Mouse (Mus musculus) ES-E14 (cell line): ENCODE data around the gene Arnt2. TPM values are rescaled to one million over a fixed set of nuclear protein-coding genes. Genes with fewer than 3 reads are reported as not detected.
A peak's percentile ranks its signal among the peaks of the same experiment; 100 is the strongest.

Source experiments
- DNase-seq: peaks from one replicate; pipeline ENCODE4 v3.0.0-alpha.2; 2013; ENCODE audit warnings: low read depth, low spot score
- H3K27ac ChIP-seq: 2 replicates; pipeline ENCODE4 v1.5.1; 2012; ENCODE audit warnings: low read depth, mild to moderate bottlenecking, low read length, moderate library complexity, mixed read lengths; ENCODE audit not compliant: poor library complexity, insufficient read depth, severe bottlenecking
- H3K36me3 ChIP-seq: 2 replicates; pipeline ENCODE4 v1.6.1; 2012; ENCODE audit warnings: mild to moderate bottlenecking, low read length, moderate library complexity, mixed read lengths; ENCODE audit not compliant: control insufficient read depth, poor library complexity, insufficient read depth, severe bottlenecking
- H3K4me1 ChIP-seq, 2 experiments: fragments of 150-350 bp in 1 of 2; sonication (generic) in 1 of 2; 2 replicates each; pipeline ENCODE4 v1.6.1; 2012; ENCODE audit warnings: low read length in 2 of 2, mild to moderate bottlenecking in 1 of 2, mixed read lengths in 1 of 2; ENCODE audit not compliant: control insufficient read depth in 2 of 2, insufficient read depth in 2 of 2, poor library complexity in 1 of 2
- H3K4me3 ChIP-seq, 2 experiments: fragments of 150-350 bp in 1 of 2; sonication (generic) in 1 of 2; 2 replicates each; pipeline ENCODE4 v1.5.1; 2012; ENCODE audit warnings: low read length in 2 of 2, low read depth in 1 of 2, mild to moderate bottlenecking in 1 of 2, mixed read lengths in 1 of 2; ENCODE audit not compliant: insufficient read depth in 1 of 2, poor library complexity in 1 of 2, severe bottlenecking in 1 of 2
- H3K9ac ChIP-seq: 2 replicates; pipeline ENCODE4 v1.6.1; 2012; ENCODE audit warnings: low read depth, mild to moderate bottlenecking, low read length, mixed read lengths; ENCODE audit not compliant: poor library complexity, insufficient read depth, severe bottlenecking
- H3K9me3 ChIP-seq: fragments of 150-350 bp; sonication (generic); 2 replicates; pipeline ENCODE4 v1.6.1; 2012; ENCODE audit warnings: low read depth, mild to moderate bottlenecking, low read length; ENCODE audit not compliant: control insufficient read depth, insufficient read depth
- CHD2 ChIP-seq: IDR thresholded peaks from 2 replicates; pipeline ENCODE4 v1.6.1; 2014; ENCODE audit warnings: mild to moderate bottlenecking, low read depth, low read length, inconsistent platforms
- HCFC1 ChIP-seq: IDR thresholded peaks from 2 replicates; pipeline ENCODE4 v1.6.1; 2012; ENCODE audit warnings: low read length, inconsistent platforms, borderline replicate concordance; ENCODE audit not compliant: insufficient read depth
- MAFK ChIP-seq: IDR thresholded peaks from 2 replicates; pipeline ENCODE4 v1.6.1; 2014; ENCODE audit warnings: mild to moderate bottlenecking, low read depth, low read length, inconsistent platforms; ENCODE audit not compliant: insufficient read depth
- ZC3H11A ChIP-seq: IDR thresholded peaks from 2 replicates; pipeline ENCODE4 v1.6.1; 2012; ENCODE audit warnings: low read depth, mild to moderate bottlenecking, inconsistent platforms, low read length, borderline replicate concordance
- ZNF384 ChIP-seq: IDR thresholded peaks from 2 replicates; pipeline ENCODE4 v1.6.1; 2012; ENCODE audit warnings: low read depth, low read length, inconsistent platforms
- in situ Hi-C, 2 experiments: fragments of 600-800 bp; cut with MboI; formaldehyde crosslinking; loops; one replicate each; pipeline ENCODE4 v1.15.1; 2025; ENCODE audit warnings: low sequenced_read_pairs in 2 of 2, inconsistent platforms in 1 of 2; ENCODE audit not compliant: unreplicated experiment in 2 of 2
- total RNA-seq: library from RNA; depleted of rRNA; stranded (reverse); fragments of 300-350 nt; gene quantifications from 2 replicates; pipeline ENCODE4 v1.2.3, GENCODE M21; 2012

Gene Arnt2
- total RNA-seq, 1 experiment, result 2.8 TPM

DNA sequence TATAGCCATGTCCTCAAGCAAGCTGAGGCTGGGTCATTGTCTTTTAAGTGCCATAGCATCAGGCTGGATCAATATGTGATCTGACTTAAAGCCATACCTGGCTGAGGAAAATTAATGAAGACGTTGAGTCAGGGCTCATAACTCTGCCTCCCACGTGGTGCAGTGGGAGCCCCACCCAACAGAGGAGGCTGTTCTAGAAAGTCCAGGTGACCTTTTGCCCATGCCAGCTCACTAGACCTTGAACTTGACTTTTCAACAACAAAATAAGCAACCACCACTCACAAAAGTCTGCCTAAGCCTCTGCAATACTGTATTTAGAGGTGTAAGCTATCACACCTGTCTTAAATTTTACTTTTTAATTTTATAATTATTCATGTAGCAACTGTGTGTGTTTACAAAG, 24.9 kb upstream of the Arnt2 start:
- in situ Hi-C loops, result no loop called here
- no peak overlapping the region for H3K4me3 ChIP-seq
- H3K36me3 ChIP-seq, result no peaks in the 10 kb centered on the region
- no peak overlapping the region for H3K27ac ChIP-seq
- TF ChIP-seq HCFC1, result no peak
- no peak for TF ChIP-seq ZNF384
- TF ChIP-seq ZC3H11A, result no peak
- no peak for TF ChIP-seq MAFK
- no peaks in the 10 kb centered on the region for H3K4me1 ChIP-seq
- no peaks in the 10 kb centered on the region for H3K9me3 ChIP-seq
- no peak for DNase-seq
- H3K9ac ChIP-seq, result no peak overlapping the region

DNA sequence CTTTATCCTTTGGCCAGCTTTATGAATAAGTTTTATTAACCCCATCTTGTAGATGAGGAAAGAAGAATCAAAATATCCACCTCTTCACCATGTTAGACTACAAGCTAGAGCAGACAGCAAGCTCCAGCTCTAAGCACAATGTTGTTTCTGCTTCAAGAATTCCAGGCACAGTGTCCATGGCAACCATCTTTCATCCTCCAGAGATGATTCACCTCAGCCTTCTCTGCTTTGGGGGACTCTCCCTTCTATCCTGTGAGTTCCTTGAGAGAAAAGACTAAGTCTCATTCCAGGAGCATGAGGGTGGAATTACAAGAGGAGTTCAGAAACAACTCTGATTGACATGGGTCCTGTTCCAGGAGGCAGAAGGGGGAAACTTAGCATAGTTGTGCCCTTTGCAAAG, 22.2 kb upstream of the Arnt2 start:
- Histone ChIP-seq H3K4me1 (no peaks in the 10 kb centered on the region), H3K9me3 (no peaks in the 10 kb centered on the region), H3K4me3 (no peak overlapping the region), H3K9ac (no peak overlapping the region), H3K36me3 (no peaks in the 10 kb centered on the region), H3K27ac (no peak overlapping the region)
- DNase-seq, result no peak
- TF ChIP-seq CHD2 (no peak), MAFK (no peak), ZC3H11A (no peak), HCFC1 (no peak)
- in situ Hi-C loops, result no loop called here

DNA sequence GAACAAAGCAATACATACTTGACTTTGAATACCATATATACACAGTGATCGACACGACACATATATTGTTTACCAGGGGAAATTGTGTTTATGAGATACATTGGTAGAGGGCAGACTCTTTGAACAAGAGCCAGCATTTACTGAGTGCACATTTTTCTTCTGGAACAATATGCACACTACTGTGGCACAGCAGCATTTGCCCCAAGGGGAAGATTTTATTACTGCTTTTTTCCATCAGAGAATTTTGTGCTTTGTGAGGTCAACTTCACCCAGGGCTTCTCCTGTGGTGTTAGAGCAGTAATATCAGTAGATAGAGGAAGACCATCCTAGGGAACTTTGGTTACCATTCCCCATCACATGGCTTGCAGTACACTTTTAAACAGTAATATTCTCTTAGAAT, 17.2 kb upstream of the Arnt2 start:
- Histone ChIP-seq H3K27ac (no peak overlapping the region), H3K9ac (no peak overlapping the region), H3K36me3 (no peaks in the 10 kb centered on the region), H3K4me3 (no peak overlapping the region), H3K9me3 (no peaks in the 10 kb centered on the region), H3K4me1 (no peaks in the 10 kb centered on the region)
- TF ChIP-seq ZNF384 (no peak), ZC3H11A (no peak), MAFK (no peak), HCFC1 (no peak), CHD2 (no peak)
- no peak for DNase-seq
- in situ Hi-C loops, result no loop called here

DNA sequence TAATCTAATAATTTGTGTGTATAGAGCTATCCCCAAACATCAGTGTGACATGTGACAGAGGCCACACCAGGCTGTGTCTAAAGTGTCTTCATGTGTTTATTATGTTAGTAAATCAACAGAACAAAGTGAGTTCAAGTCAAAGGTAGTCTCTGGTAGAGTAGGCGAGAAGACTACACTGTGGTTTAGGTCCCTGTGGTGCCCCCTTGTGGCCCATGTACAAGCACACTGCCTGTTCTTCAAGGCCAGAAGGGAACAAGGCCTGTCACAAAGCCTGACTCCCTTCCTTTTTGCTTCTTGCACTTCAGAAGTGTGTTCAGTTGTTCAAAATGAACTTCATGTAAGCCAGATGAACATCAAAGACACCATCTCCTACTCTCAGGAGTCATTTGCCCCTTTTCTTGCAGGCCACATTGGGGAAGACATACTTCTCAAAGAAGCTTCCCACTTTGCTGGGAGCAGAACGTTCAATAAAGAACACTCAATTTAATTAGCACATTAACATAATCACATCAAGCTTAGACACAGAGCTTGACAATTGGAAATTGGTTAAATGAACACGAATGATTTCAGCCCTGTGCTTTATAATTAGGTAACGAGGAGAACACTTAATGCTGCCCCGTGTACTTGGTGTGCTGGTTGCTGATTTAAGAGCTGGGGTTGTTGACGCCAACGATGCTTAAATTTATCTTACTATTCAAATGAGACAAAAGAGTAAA, 14.9 kb upstream of the Arnt2 start:
- no peaks in the 10 kb centered on the region for H3K36me3 ChIP-seq
- H3K9me3 ChIP-seq, result no peaks in the 10 kb centered on the region
- no peaks in the 10 kb centered on the region for H3K4me1 ChIP-seq
- TF ChIP-seq ZNF384 (no peak), ZC3H11A (0 out of 2 replicates have a peak, but pooled peaks have one; percentile 11)
- H3K27ac ChIP-seq, result no peak overlapping the region
- peak; percentile 38 for DNase-seq
- no peak overlapping the region for H3K9ac ChIP-seq
- no peak overlapping the region for H3K4me3 ChIP-seq
- in situ Hi-C loops, result no loop called here

DNA sequence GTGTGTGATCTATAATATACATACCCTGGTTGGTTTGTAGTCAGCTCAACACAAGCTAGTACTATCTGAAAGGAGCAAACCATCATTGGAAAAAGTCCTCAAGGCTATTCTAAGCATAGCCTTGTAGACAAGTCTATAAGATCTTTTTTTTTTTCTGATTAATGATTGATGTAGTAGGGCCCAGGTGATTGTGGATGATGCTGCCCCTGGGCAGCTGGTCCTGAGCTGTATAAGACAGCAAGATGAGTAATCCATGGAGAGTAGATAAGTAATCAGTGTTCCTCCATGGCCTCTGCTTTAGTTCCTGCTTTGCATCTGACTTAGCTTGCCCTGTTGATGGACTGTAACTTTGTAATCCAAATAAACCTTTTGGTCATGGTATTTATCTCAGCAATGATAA, 11.8 kb upstream of the Arnt2 start:
- no peak overlapping the region for H3K4me3 ChIP-seq
- H3K9ac ChIP-seq, result no peak overlapping the region
- H3K27ac ChIP-seq, result no peak overlapping the region
- H3K4me1 ChIP-seq, result no peaks in the 10 kb centered on the region
- H3K36me3 ChIP-seq, result no peaks in the 10 kb centered on the region
- H3K9me3 ChIP-seq, result no peaks in the 10 kb centered on the region
- in situ Hi-C loops, result no loop called here
- no peak for DNase-seq
- TF ChIP-seq CHD2, result no peak
- TF ChIP-seq HCFC1, result no peak
- TF ChIP-seq ZC3H11A, result no peak
- no peak for TF ChIP-seq MAFK
- no peak for TF ChIP-seq ZNF384
